Comparison of ENCODE assay signal across 12 mouse cellular contexts in genomic region chr8:87832381-87833325, GRCm38 (mm10).
DNase-seq lines count a peak whose midpoint lies in the region; ATAC-seq lines count a peak whose summit lies in the region.
"Had no signal": no experiment of that assay in that cellular context is flagged by ENCODE, and none has a peak within 500 bp of the region (broad histone marks: within the 10 kb centered on the region; RNA-seq: fewer than 3 reads in every experiment).

No protein-coding gene starts in this region.

- no peaks in the 10 kb centered on the region for H3K27me3 ChIP-seq in kidney, embryonic 15.5 days
- H3K27me3 ChIP-seq in hindbrain, embryonic 13.5 days, result no peaks in the 10 kb centered on the region
- no peaks in the 10 kb centered on the region for H3K27me3 ChIP-seq in midbrain, embryonic 16.5 days (ENCODE audit: control insufficient read depth, insufficient read depth, low read depth, low read length)
- H3K27me3 ChIP-seq: CH12.LX; liver, embryonic 13.5 days had no signal

- peaks cover 79% of the 10 kb centered on the region for H3K4me1 ChIP-seq in kidney, embryonic 15.5 days
- H3K4me1 ChIP-seq in hindbrain, embryonic 13.5 days (replicated peaks), result peaks cover 91% of the 10 kb centered on the region
- peaks cover 67% of the 10 kb centered on the region for H3K4me1 ChIP-seq in midbrain, embryonic 16.5 days (ENCODE audit: control insufficient read depth, insufficient read depth, low read length)

- H3K9ac ChIP-seq in kidney, embryonic 15.5 days, result no peak overlapping the region
- peak overlapping the region; percentile 31 for H3K9ac ChIP-seq in hindbrain, embryonic 13.5 days
- peak overlapping the region; percentile 54; the same call in 1 of the 2 replicates for H3K9ac ChIP-seq in midbrain, embryonic 16.5 days (ENCODE audit: low read depth, low read length)
- H3K9ac ChIP-seq: liver, embryonic 13.5 days had no signal

- WGBS in kidney, embryonic 15.5 days, result 54% methylated on average over 23 of the region's 23 CpGs
- WGBS in hindbrain, embryonic 13.5 days, result 13% methylated on average over 23 of the region's 23 CpGs
- WGBS in midbrain, embryonic 16.5 days, result 13% methylated on average over 23 of the region's 23 CpGs

- H3K4me2 ChIP-seq in kidney, embryonic 15.5 days, result no peak overlapping the region
- H3K4me2 ChIP-seq in hindbrain, embryonic 13.5 days, result no peak overlapping the region
- H3K4me2 ChIP-seq in midbrain, embryonic 16.5 days (ENCODE audit: low read length), result no peak overlapping the region
- H3K4me2 ChIP-seq: liver, embryonic 13.5 days had no signal

- no peak overlapping the region for H3K4me3 ChIP-seq in kidney, embryonic 15.5 days (replicated peaks)
- H3K4me3 ChIP-seq in hindbrain, embryonic 13.5 days, result no peak overlapping the region
- no peak overlapping the region for H3K4me3 ChIP-seq in midbrain, embryonic 16.5 days (ENCODE audit: low read depth, low read length)
- H3K4me3 ChIP-seq: liver, embryonic 13.5 days had no signal

- ATAC-seq in kidney, embryonic 15.5 days (replicated peaks; ENCODE audit: low FRiP score), result no peak
- ATAC-seq in hindbrain, embryonic 13.5 days (ENCODE audit: low FRiP score), result no peak
- no peak for ATAC-seq in midbrain, embryonic 16.5 days

- no peak for DNase-seq in kidney, postnatal 10 days
- peak; percentile 48 for DNase-seq in embryo, embryonic 9.5 days (ENCODE audit: extremely low spot score)
- no peak for DNase-seq in layer of hippocampus, adult 11-12 months (ENCODE audit: low spot score)
- no peak for DNase-seq in layer of hippocampus, adult 9-11 months
- no peak for DNase-seq in natural killer cell, adult 2 months (ENCODE audit: low spot score in 2 of 2)
- DNase-seq: cerebellum, adult 18-20 months; liver, embryonic 13.5 days; thymus, postnatal 14 days had no signal

- no peaks in the 10 kb centered on the region for H3K9me3 ChIP-seq in kidney, embryonic 15.5 days (replicated peaks)
- H3K9me3 ChIP-seq in hindbrain, embryonic 13.5 days, result no peaks in the 10 kb centered on the region
- no peaks in the 10 kb centered on the region for H3K9me3 ChIP-seq in midbrain, embryonic 16.5 days (replicated peaks; ENCODE audit: control insufficient read depth, low read length, poor library complexity, severe bottlenecking)
- H3K9me3 ChIP-seq: liver, embryonic 13.5 days had no signal

- H3K27ac ChIP-seq in kidney, embryonic 15.5 days, result peak overlapping the region; percentile 85
- H3K27ac ChIP-seq in hindbrain, embryonic 13.5 days, result peak overlapping the region; percentile 88
- peak overlapping the region; percentile 73 for H3K27ac ChIP-seq in midbrain, embryonic 16.5 days (ENCODE audit: low read length)
- H3K27ac ChIP-seq: liver, embryonic 13.5 days had no signal

- no peaks in the 10 kb centered on the region for H3K36me3 ChIP-seq in kidney, embryonic 15.5 days
- H3K36me3 ChIP-seq in hindbrain, embryonic 13.5 days, result no peaks in the 10 kb centered on the region
- no peaks in the 10 kb centered on the region for H3K36me3 ChIP-seq in midbrain, embryonic 16.5 days (ENCODE audit: control insufficient read depth, insufficient read depth, low read length)
- H3K36me3 ChIP-seq: liver, embryonic 13.5 days had no signal
